Mouse (Mus musculus) stomach, embryonic 16.5 days (tissue): ENCODE measurements around the gene Mafk. TPM values are rescaled to one million over a fixed set of nuclear protein-coding genes. Genes with fewer than 3 reads are reported as not detected.
"Not testable (repeated sequence)": the region's sequence is repeated elsewhere in the genome, so short reads cannot be mapped to it uniquely, and the experiment has no call there.

ENCODE experiments used
- ATAC-seq: fragments of 200-750 bp; cut with Nextera tagmentation; 2 replicates; pipeline ENCODE4 v1.8.0; 2017; ENCODE audit warnings: moderate number of reproducible peaks, moderate TSS enrichment; ENCODE audit not compliant: insufficient read depth, low FRiP score
- H3K27ac ChIP-seq: fragments of 300-500 bp; sonication (generic); 2 replicates; pipeline ENCODE4 v1.5.1; 2014; ENCODE audit warnings: low read length
- H3K27me3 ChIP-seq: fragments of 300-500 bp; sonication (generic); 2 replicates; pipeline ENCODE4 v1.6.1; 2014; ENCODE audit warnings: low read length, control low read depth, mixed read lengths; ENCODE audit not compliant: control insufficient read depth, insufficient read depth
- H3K36me3 ChIP-seq: fragments of 300-500 bp; sonication (generic); 2 replicates; pipeline ENCODE4 v1.6.1; 2014; ENCODE audit warnings: low read length; ENCODE audit not compliant: control insufficient read depth, insufficient read depth
- H3K4me1 ChIP-seq: fragments of 300-500 bp; sonication (generic); 2 replicates; pipeline ENCODE4 v1.6.1; 2014; ENCODE audit warnings: low read length, control low read depth, mixed read lengths; ENCODE audit not compliant: control insufficient read depth, insufficient read depth
- H3K4me2 ChIP-seq: fragments of 300-500 bp; sonication (generic); 2 replicates; pipeline ENCODE4 v1.6.1; 2014; ENCODE audit warnings: low read depth, low read length, mixed read lengths
- H3K4me3 ChIP-seq: fragments of 300-500 bp; sonication (generic); replicated peaks from 2 replicates; pipeline ENCODE4 v1.5.1; 2014; ENCODE audit warnings: mild to moderate bottlenecking, low read length
- H3K9ac ChIP-seq: fragments of 300-500 bp; sonication (generic); 2 replicates; pipeline ENCODE4 v1.6.1; 2014; ENCODE audit warnings: low read length
- H3K9me3 ChIP-seq: fragments of 300-500 bp; sonication (generic); replicated peaks from 2 replicates; pipeline ENCODE4 v1.6.1; 2016; ENCODE audit warnings: low read length, control low read depth; ENCODE audit not compliant: control insufficient read depth
- WGBS: fragments of 180-500 bp; shearing (Covaris S2); extraction: QIAGEN DNeasy Blood & Tissue Kit; methylation state at CpG from one replicate; pipeline ENCODE4 v1.1.7; 2014; 5-methylcytosine and 5-hydroxymethylcytosine counted together
- polyA plus RNA-seq: library from polyadenylated mRNA; unstranded; fragments of >200 nt; fragmentation: Nextera tagmentation; extraction: Ambion mirVana; gene quantifications from 2 replicates; pipeline ENCODE4 v1.2.1, GENCODE M21; 2015

Mafk gene
- 18.9 and 22.3 TPM in 2 replicates for polyA plus RNA-seq

GRCm38 (mm10) chr5:139791227-139792158 lies at the start of gene Mafk:
Mafk (plus strand) TSS chr5:139791513.
- H3K4me3 ChIP-seq = peak within 1 kb of the TSS; percentile 77
- peaks cover 47% of the 10 kb centered on the region for H3K4me1 ChIP-seq
- peak within 1 kb of the TSS; percentile 92 for H3K4me2 ChIP-seq
- peak; percentile 90 for ATAC-seq
- no peaks in the 10 kb centered on the region for H3K27me3 ChIP-seq
- H3K9me3 ChIP-seq = no peaks in the 10 kb centered on the region
- peak within 1 kb of the TSS; percentile 90 for H3K27ac ChIP-seq
- H3K36me3 ChIP-seq = no peaks in the 10 kb centered on the region
- WGBS = under 1% methylated on average over 92 of the region's 92 CpGs
- H3K9ac ChIP-seq = peak within 1 kb of the TSS; percentile 76

- not testable (repeated sequence) for H3K36me3 ChIP-seq, H3K27ac ChIP-seq, H3K9ac ChIP-seq, H3K4me2 ChIP-seq, H3K4me3 ChIP-seq, ATAC-seq, H3K27me3 ChIP-seq, H3K9me3 ChIP-seq
- WGBS = 27% methylated on average over 3 of the region's 3 CpGs
- peaks cover 17% of the 10 kb centered on the region for H3K4me1 ChIP-seq
Measured at GRCm38 (mm10) chr5:139742640-139743039, 48.7 kb upstream of the Mafk start.

GRCm38 (mm10) chr5:139745771-139746170 lies 45.5 kb upstream of the Mafk start:
- no peaks in the 10 kb centered on the region for H3K27me3 ChIP-seq
- H3K4me2 ChIP-seq = no peak overlapping the region
- H3K27ac ChIP-seq = no peak overlapping the region
- peak; percentile 81; the same call in 1 of the 2 replicates for ATAC-seq
- 4% methylated on average over 3 of the region's 3 CpGs for WGBS
- H3K9me3 ChIP-seq = no peaks in the 10 kb centered on the region
- peaks cover 5% of the 10 kb centered on the region; the same call in 1 of the 2 replicates for H3K4me1 ChIP-seq
- H3K9ac ChIP-seq = no peak overlapping the region; the same call in 1 of the 2 replicates
- H3K4me3 ChIP-seq = no peak overlapping the region
- H3K36me3 ChIP-seq = no peaks in the 10 kb centered on the region

GRCm38 (mm10) chr5:139749413-139750125 lies 41.7 kb upstream of the Mafk start:
- no peaks in the 10 kb centered on the region for H3K4me1 ChIP-seq
- H3K27me3 ChIP-seq = no peaks in the 10 kb centered on the region
- ATAC-seq = no peak
- H3K9ac ChIP-seq = no peak overlapping the region
- H3K9me3 ChIP-seq = no peaks in the 10 kb centered on the region
- 84% methylated on average over 16 of the region's 16 CpGs for WGBS
- H3K36me3 ChIP-seq = 0 out of 2 replicates have a peak, but pooled peaks cover 4% of the 10 kb centered on the region
- H3K4me3 ChIP-seq = no peak overlapping the region
- H3K4me2 ChIP-seq = no peak overlapping the region
- H3K27ac ChIP-seq = no peak overlapping the region

GRCm38 (mm10) chr5:139750535-139750934 lies 40.8 kb upstream of the Mafk start:
- 0 out of 2 replicates have a peak, but pooled peaks cover 4% of the 10 kb centered on the region for H3K36me3 ChIP-seq
- no peaks in the 10 kb centered on the region for H3K27me3 ChIP-seq
- no peak overlapping the region for H3K27ac ChIP-seq
- no peaks in the 10 kb centered on the region for H3K4me1 ChIP-seq
- ATAC-seq = no peak; the same call in 1 of the 2 replicates
- H3K9me3 ChIP-seq = no peaks in the 10 kb centered on the region
- H3K4me2 ChIP-seq = no peak overlapping the region
- no peak overlapping the region for H3K4me3 ChIP-seq
- no peak overlapping the region for H3K9ac ChIP-seq

- no peak overlapping the region for H3K27ac ChIP-seq
- H3K4me3 ChIP-seq = no peak overlapping the region
- WGBS = 29% methylated on average over 12 of the region's 12 CpGs
- no peaks in the 10 kb centered on the region for H3K27me3 ChIP-seq
- ATAC-seq = no peak
- no peaks in the 10 kb centered on the region for H3K9me3 ChIP-seq
- no peaks in the 10 kb centered on the region for H3K4me1 ChIP-seq
- H3K36me3 ChIP-seq = peaks cover 10% of the 10 kb centered on the region; the same call in 1 of the 2 replicates
- no peak overlapping the region for H3K9ac ChIP-seq
- H3K4me2 ChIP-seq = no peak overlapping the region
Measured at GRCm38 (mm10) chr5:139754753-139755152, 36.6 kb upstream of the Mafk start.

- no peak overlapping the region for H3K4me3 ChIP-seq
- no peak overlapping the region for H3K27ac ChIP-seq
- WGBS = 84% methylated on average over 12 of the region's 12 CpGs
- no peaks in the 10 kb centered on the region for H3K27me3 ChIP-seq
- no peaks in the 10 kb centered on the region for H3K4me1 ChIP-seq
- H3K9me3 ChIP-seq = no peaks in the 10 kb centered on the region
- ATAC-seq = no peak
- H3K4me2 ChIP-seq = no peak overlapping the region
- H3K36me3 ChIP-seq = peaks cover 20% of the 10 kb centered on the region
- H3K9ac ChIP-seq = no peak overlapping the region
Measured at GRCm38 (mm10) chr5:139756135-139756534, 35.2 kb upstream of the Mafk start.

- WGBS = 95% methylated on average over 2 of the region's 2 CpGs
- no peak overlapping the region for H3K4me2 ChIP-seq
- ATAC-seq = no peak
- H3K4me3 ChIP-seq = no peak overlapping the region
- H3K4me1 ChIP-seq = no peaks in the 10 kb centered on the region
- H3K9ac ChIP-seq = no peak overlapping the region
- no peak overlapping the region for H3K27ac ChIP-seq
- no peaks in the 10 kb centered on the region for H3K27me3 ChIP-seq
- H3K36me3 ChIP-seq = peaks cover 22% of the 10 kb centered on the region
- H3K9me3 ChIP-seq = no peaks in the 10 kb centered on the region
Measured at GRCm38 (mm10) chr5:139756586-139756985, 34.7 kb upstream of the Mafk start.

GRCm38 (mm10) chr5:139758096-139758495 lies 33.2 kb upstream of the Mafk start:
- WGBS = 81% methylated on average over 16 of the region's 16 CpGs
- no peaks in the 10 kb centered on the region for H3K27me3 ChIP-seq
- no peak overlapping the region for H3K9ac ChIP-seq

More at GRCm38 (mm10) chr5:139758096-139758495, 33.2 kb upstream of the Mafk start:
- ATAC-seq = no peak
- H3K4me1 ChIP-seq = no peaks in the 10 kb centered on the region
- no peak overlapping the region for H3K4me2 ChIP-seq
- no peak overlapping the region for H3K4me3 ChIP-seq
- no peak overlapping the region for H3K27ac ChIP-seq
- no peaks in the 10 kb centered on the region for H3K9me3 ChIP-seq
- H3K36me3 ChIP-seq = peaks cover 30% of the 10 kb centered on the region
